Mouse (Mus musculus) megakaryocyte, embryonic 14.5 days (primary cell): ENCODE data around the gene Traf3ip2.

ENCODE experiments used
- FLI1 ChIP-seq: IDR thresholded peaks from 2 replicates; pipeline ENCODE4 v1.6.1; 2012; ENCODE audit warnings: low read length, inconsistent platforms, mixed read lengths
- GATA1 ChIP-seq: IDR thresholded peaks from 3 replicates; pipeline ENCODE4 v1.6.1; 2012; ENCODE audit warnings: mixed read lengths, low read length, inconsistent platforms, borderline replicate concordance

GRCm38 (mm10) chr10:39601068-39601467 is 11.7 kb upstream of the Traf3ip2 start:
- no peak for TF ChIP-seq GATA1
- TF ChIP-seq FLI1, result no peak
